Mouse (Mus musculus) bone marrow macrophage, adult 2 months (primary cell): ENCODE results near the gene Txndc11.

Experiments
- CTCF ChIP-seq: IDR thresholded peaks from 2 replicates; pipeline ENCODE4 v1.5.1; 2012; ENCODE audit warnings: low read depth, mild to moderate bottlenecking, low read length, moderate library complexity
- POLR2A ChIP-seq: IDR thresholded peaks from 2 replicates; pipeline ENCODE4 v1.6.1; 2012; ENCODE audit warnings: mild to moderate bottlenecking, low read depth, low read length, borderline replicate concordance

- TF ChIP-seq CTCF (no peak), POLR2A (no peak)
These were observed 42.4 kb downstream of the Txndc11 start for GRCm38 (mm10) chr16:11092061-11092460.
